Mouse (Mus musculus): ENCODE data around the gene Med16. TPM values are rescaled to one million over a fixed set of nuclear protein-coding genes. Genes with fewer than 3 reads are reported as not detected.

Gene Med16
- polyA plus RNA-seq (2012; rRNA removed) = 57.1 and 75.4 TPM in 2 replicates

- H3K4me3 ChIP-seq (ENCODE audit: insufficient read depth, low read depth, low read length) = peak within 1 kb of the TSS; percentile 83
Measured at GRCm38 (mm10) chr10:79908167-79909091, at the start of gene Med16. Med16 (minus strand) TSS chr10:79908923.

GRCm38 (mm10) chr10:79958140-79958816 is 49.6 kb upstream of the Med16 start:
- peak; percentile 99; the same call in 1 of the 2 replicates for TF ChIP-seq CTCF (conservative IDR thresholded peaks at IDR 0.05; ENCODE audit: insufficient read depth, insufficient read length, low read depth, low read length)
- no peak for TF ChIP-seq POLR2A (IDR thresholded peaks at IDR 0.05; ENCODE audit: low read depth, low read length)
- no peak overlapping the region for H3K4me3 ChIP-seq (ENCODE audit: insufficient read depth, low read depth, low read length)
- peak; percentile 92 for DNase-seq
- H3K4me1 ChIP-seq (ENCODE audit: control insufficient read depth, insufficient read depth, low read length) = peaks cover 5% of the 10 kb centered on the region; the same call in 1 of the 2 replicates
- 6% methylated on average over 21 of the region's 21 CpGs for WGBS
- no peaks in the 10 kb centered on the region for H3K27me3 ChIP-seq (replicated peaks; ENCODE audit: control insufficient read depth, insufficient read depth, low read length)
- peak overlapping the region; percentile 22; the same call in 1 of the 2 replicates for H3K27ac ChIP-seq (ENCODE audit: insufficient read depth, low read depth, low read length)
- no peaks in the 10 kb centered on the region for H3K36me3 ChIP-seq (ENCODE audit: control insufficient read depth, insufficient read depth, low read length)

More at GRCm38 (mm10) chr10:79908167-79909091, at the start of gene Med16:
- Histone ChIP-seq H3K27me3 (replicated peaks; ENCODE audit: control insufficient read depth, insufficient read depth, low read length) (no peaks in the 10 kb centered on the region), H3K4me1 (ENCODE audit: control insufficient read depth, insufficient read depth, low read length) (peaks cover 3% of the 10 kb centered on the region; the same call in 1 of the 2 replicates), H3K36me3 (ENCODE audit: control insufficient read depth, insufficient read depth, low read length) (no peaks in the 10 kb centered on the region), H3K27ac (ENCODE audit: insufficient read depth, low read depth, low read length) (peak within 1 kb of the TSS; percentile 99)
- DNase-seq = peak; percentile 98
- 1% methylated on average over 52 of the region's 52 CpGs for WGBS
- no peak for TF ChIP-seq POLR2A (IDR thresholded peaks at IDR 0.05; ENCODE audit: low read depth, low read length)
- TF ChIP-seq CTCF (conservative IDR thresholded peaks at IDR 0.05; ENCODE audit: insufficient read depth, insufficient read length, low read depth, low read length) = no peak

GRCm38 (mm10) chr10:79956643-79957154 is 48.0 kb upstream of the Med16 start:
- Histone ChIP-seq H3K36me3 (ENCODE audit: control insufficient read depth, insufficient read depth, low read length) (no peaks in the 10 kb centered on the region), H3K27ac (ENCODE audit: insufficient read depth, low read depth, low read length) (no peak overlapping the region), H3K4me1 (ENCODE audit: control insufficient read depth, insufficient read depth, low read length) (peaks cover 5% of the 10 kb centered on the region; the same call in 1 of the 2 replicates), H3K27me3 (replicated peaks; ENCODE audit: control insufficient read depth, insufficient read depth, low read length) (no peaks in the 10 kb centered on the region), H3K4me3 (ENCODE audit: insufficient read depth, low read depth, low read length) (no peak overlapping the region)
- TF ChIP-seq POLR2A (IDR thresholded peaks at IDR 0.05; ENCODE audit: low read depth, low read length) = no peak
- no peak for TF ChIP-seq CTCF (conservative IDR thresholded peaks at IDR 0.05; ENCODE audit: insufficient read depth, insufficient read length, low read depth, low read length)
- DNase-seq = no peak
- 59% methylated on average over 4 of the region's 4 CpGs for WGBS

- WGBS = 83% methylated on average over 9 of the region's 9 CpGs
- DNase-seq = no peak
- Histone ChIP-seq H3K36me3 (ENCODE audit: control insufficient read depth, insufficient read depth, low read length) (no peaks in the 10 kb centered on the region), H3K4me3 (ENCODE audit: insufficient read depth, low read depth, low read length) (no peak overlapping the region), H3K27ac (ENCODE audit: insufficient read depth, low read depth, low read length) (no peak overlapping the region), H3K27me3 (replicated peaks; ENCODE audit: control insufficient read depth, insufficient read depth, low read length) (no peaks in the 10 kb centered on the region), H3K4me1 (ENCODE audit: control insufficient read depth, insufficient read depth, low read length) (peaks cover 3% of the 10 kb centered on the region; the same call in 1 of the 2 replicates)
- TF ChIP-seq CTCF (conservative IDR thresholded peaks at IDR 0.05; ENCODE audit: insufficient read depth, insufficient read length, low read depth, low read length) (no peak), POLR2A (IDR thresholded peaks at IDR 0.05; ENCODE audit: low read depth, low read length) (no peak)
Measured at GRCm38 (mm10) chr10:79955691-79956090, 47.0 kb upstream of the Med16 start.

GRCm38 (mm10) chr10:79953946-79954345 is 45.2 kb upstream of the Med16 start:
- 72% methylated on average over 6 of the region's 6 CpGs for WGBS
- Histone ChIP-seq H3K4me3 (ENCODE audit: insufficient read depth, low read depth, low read length) (no peak overlapping the region), H3K4me1 (ENCODE audit: control insufficient read depth, insufficient read depth, low read length) (peaks cover 10% of the 10 kb centered on the region; the same call in 1 of the 2 replicates), H3K36me3 (ENCODE audit: control insufficient read depth, insufficient read depth, low read length) (no peaks in the 10 kb centered on the region), H3K27ac (ENCODE audit: insufficient read depth, low read depth, low read length) (no peak overlapping the region), H3K27me3 (replicated peaks; ENCODE audit: control insufficient read depth, insufficient read depth, low read length) (no peaks in the 10 kb centered on the region)
- peak; percentile 58 for DNase-seq
- TF ChIP-seq POLR2A (IDR thresholded peaks at IDR 0.05; ENCODE audit: low read depth, low read length) (no peak), CTCF (conservative IDR thresholded peaks at IDR 0.05; ENCODE audit: insufficient read depth, insufficient read length, low read depth, low read length) (peak; percentile 69)

GRCm38 (mm10) chr10:79950661-79951060 is 41.9 kb upstream of the Med16 start:
- DNase-seq = no peak
- H3K27ac ChIP-seq (ENCODE audit: insufficient read depth, low read depth, low read length) = no peak overlapping the region
- WGBS = 82% methylated on average over 18 of the region's 18 CpGs
- H3K27me3 ChIP-seq (replicated peaks; ENCODE audit: control insufficient read depth, insufficient read depth, low read length) = no peaks in the 10 kb centered on the region
- no peak overlapping the region for H3K4me3 ChIP-seq (ENCODE audit: insufficient read depth, low read depth, low read length)
- TF ChIP-seq CTCF (conservative IDR thresholded peaks at IDR 0.05; ENCODE audit: insufficient read depth, insufficient read length, low read depth, low read length) = no peak
- TF ChIP-seq POLR2A (IDR thresholded peaks at IDR 0.05; ENCODE audit: low read depth, low read length) = no peak
- H3K36me3 ChIP-seq (ENCODE audit: control insufficient read depth, insufficient read depth, low read length) = no peaks in the 10 kb centered on the region
- H3K4me1 ChIP-seq (ENCODE audit: control insufficient read depth, insufficient read depth, low read length) = peaks cover 10% of the 10 kb centered on the region; the same call in 1 of the 2 replicates

All from kidney, adult 2 months (tissue).